Mouse (Mus musculus): Measurements from ENCODE around the gene Sdhd.

GRCm38 (mm10) chr9:50601536-50601935 is 2.1 kb downstream of the Sdhd start:
- TF ChIP-seq CTCF (IDR thresholded peaks at IDR 0.05 in 2 of 3, conservative IDR thresholded peaks at IDR 0.05 in 1 of 3; ENCODE audit: control insufficient read depth in 1 of 3, insufficient read depth in 1 of 3, low read depth in 2 of 3, low read length in 3 of 3, poor library complexity in 1 of 3, severe bottlenecking in 1 of 3): no peak
- TF ChIP-seq ETS1 (IDR thresholded peaks at IDR 0.05; ENCODE audit: low read depth, low read length): 0 out of 2 replicates have a peak, but pooled peaks have one; percentile 13
- TF ChIP-seq ZC3H11A (IDR thresholded peaks at IDR 0.05; ENCODE audit: low read depth, low read length): no peak
- TF ChIP-seq MYC (IDR thresholded peaks at IDR 0.05; ENCODE audit: low read depth, low read length): no peak
- no peak for TF ChIP-seq USF2 (IDR thresholded peaks at IDR 0.05; ENCODE audit: borderline replicate concordance in 1 of 2, insufficient read depth in 1 of 2, low read depth in 1 of 2, low read length in 2 of 2)
- no peak for TF ChIP-seq POLR2AphosphoS2 (IDR thresholded peaks at IDR 0.05; ENCODE audit: low read length)
- no peak for TF ChIP-seq UBTF (IDR thresholded peaks at IDR 0.05; ENCODE audit: borderline replicate concordance, insufficient read depth, low read depth, low read length)
- TF ChIP-seq TAL1 (IDR thresholded peaks at IDR 0.05; ENCODE audit: low read length): peak; percentile 81
- no peak for TF ChIP-seq POLR2A (IDR thresholded peaks at IDR 0.05; ENCODE audit: control insufficient read depth in 1 of 2, insufficient read depth in 1 of 2, low read depth in 1 of 2, low read length in 2 of 2, poor library complexity in 1 of 2)
- no peak for TF ChIP-seq ZMIZ1 (IDR thresholded peaks at IDR 0.05; ENCODE audit: low read depth, low read length)
- no peak for TF ChIP-seq CHD1 (IDR thresholded peaks at IDR 0.05; ENCODE audit: low read depth, low read length)
- TF ChIP-seq E2F4 (IDR thresholded peaks at IDR 0.05; ENCODE audit: borderline replicate concordance, low read depth, low read length): no peak
- TF ChIP-seq TBP (IDR thresholded peaks at IDR 0.05; ENCODE audit: low read depth, low read length): peak; percentile 42; the same call in 1 of the 2 replicates
- no peak for TF ChIP-seq JUND (IDR thresholded peaks at IDR 0.05; ENCODE audit: low read depth, low read length)

Data from MEL (cell line).